9 mouse cellular contexts compared by ENCODE assay signal in genomic region chr4:150346651-150347386, GRCm38 (mm10).
A peak's percentile ranks its signal among the peaks of the same experiment; 100 is the strongest.
DNase-seq lines count a peak whose midpoint lies in the region; ATAC-seq and TF ChIP-seq lines count a peak whose summit lies in the region.
"Had no signal": no experiment of that assay in that cellular context is flagged by ENCODE, and none has a peak within 500 bp of the region (broad histone marks: within the 10 kb centered on the region; RNA-seq: fewer than 3 reads in every experiment).

No protein-coding gene starts in this region.

- no peak overlapping the region for H3K4me2 ChIP-seq in forebrain, embryonic 15.5 days (replicated peaks)
- peak overlapping the region; percentile 32 for H3K4me2 ChIP-seq in kidney, postnatal 0 days (ENCODE audit: low read length)
- no peak overlapping the region for H3K4me2 ChIP-seq in neural tube, embryonic 14.5 days (ENCODE audit: low read depth, low read length)

- no peaks in the 10 kb centered on the region for H3K36me3 ChIP-seq in forebrain, embryonic 15.5 days
- no peaks in the 10 kb centered on the region for H3K36me3 ChIP-seq in kidney, postnatal 0 days (ENCODE audit: insufficient read depth, low read length)
- H3K36me3 ChIP-seq in neural tube, embryonic 14.5 days (ENCODE audit: control insufficient read depth, insufficient read depth, low read length) = no peaks in the 10 kb centered on the region

- H3K9ac ChIP-seq in forebrain, embryonic 15.5 days (replicated peaks) = no peak overlapping the region
- H3K9ac ChIP-seq in kidney, postnatal 0 days (ENCODE audit: low read depth, low read length) = no peak overlapping the region
- no peak overlapping the region for H3K9ac ChIP-seq in neural tube, embryonic 14.5 days (replicated peaks; ENCODE audit: low read depth, low read length)

- H3K27me3 ChIP-seq in forebrain, embryonic 15.5 days = no peaks in the 10 kb centered on the region
- H3K27me3 ChIP-seq in kidney, postnatal 0 days (ENCODE audit: insufficient read depth, low read length) = no peaks in the 10 kb centered on the region
- H3K27me3 ChIP-seq in neural tube, embryonic 14.5 days (ENCODE audit: control insufficient read depth, insufficient read depth, low read length) = no peaks in the 10 kb centered on the region
- H3K27me3 ChIP-seq: megakaryocyte, embryonic 14.5 days had no signal

- peaks cover 46% of the 10 kb centered on the region for H3K4me1 ChIP-seq in forebrain, embryonic 15.5 days
- H3K4me1 ChIP-seq in kidney, postnatal 0 days (replicated peaks; ENCODE audit: insufficient read depth, low read length) = no peaks in the 10 kb centered on the region; the same call in 1 of the 2 replicates
- H3K4me1 ChIP-seq in neural tube, embryonic 14.5 days (ENCODE audit: control insufficient read depth, insufficient read depth, low read length) = peaks cover 30% of the 10 kb centered on the region

- ATAC-seq in frontal cortex, adult (ENCODE audit: low TSS enrichment) = 0 out of 2 replicates have a peak, but pooled peaks have one; percentile 28
- ATAC-seq in forebrain, embryonic 15.5 days (replicated peaks) = peak; percentile 92
- ATAC-seq in kidney, postnatal 0 days (replicated peaks; ENCODE audit: low FRiP score, low read depth) = peak; percentile 74
- ATAC-seq in neural tube, embryonic 14.5 days (ENCODE audit: low read depth) = peak; percentile 76; the same call in 1 of the 2 replicates

- H3K4me3 ChIP-seq in forebrain, embryonic 15.5 days = no peak overlapping the region
- H3K4me3 ChIP-seq in kidney, postnatal 0 days (replicated peaks; ENCODE audit: low read depth, low read length) = no peak overlapping the region
- no peak overlapping the region for H3K4me3 ChIP-seq in neural tube, embryonic 14.5 days (ENCODE audit: low read depth, low read length)
- H3K4me3 ChIP-seq: megakaryocyte, embryonic 14.5 days had no signal

- 5% methylated on average over 4 of the region's 4 CpGs for WGBS in forebrain, embryonic 15.5 days
- WGBS in kidney, postnatal 0 days = 26% methylated on average over 4 of the region's 4 CpGs
- 8% methylated on average over 4 of the region's 4 CpGs for WGBS in neural tube, embryonic 14.5 days

- peak overlapping the region; percentile 34 for H3K27ac ChIP-seq in forebrain, embryonic 15.5 days (replicated peaks)
- peak overlapping the region; percentile 64; the same call in 1 of the 2 replicates for H3K27ac ChIP-seq in kidney, postnatal 0 days
- 0 out of 2 replicates have a peak overlapping the region, but pooled peaks have one; percentile 23 for H3K27ac ChIP-seq in neural tube, embryonic 14.5 days (ENCODE audit: low read depth, low read length)

- H3K9me3 ChIP-seq in forebrain, embryonic 15.5 days = no peaks in the 10 kb centered on the region
- no peaks in the 10 kb centered on the region for H3K9me3 ChIP-seq in kidney, postnatal 0 days (replicated peaks; ENCODE audit: low read length)
- H3K9me3 ChIP-seq in neural tube, embryonic 14.5 days (ENCODE audit: control insufficient read depth, low read length) = no peaks in the 10 kb centered on the region
- H3K9me3 ChIP-seq: megakaryocyte, embryonic 14.5 days had no signal

- no peak for TF ChIP-seq CTCF in kidney, postnatal 0 days (IDR thresholded peaks at IDR 0.05; ENCODE audit: low read depth)

- DNase-seq in frontal cortex, postnatal 10 days (ENCODE audit: low spot score in 2 of 2) = no peak
- DNase-seq in kidney, postnatal 0 days (ENCODE audit: low spot score) = peak; percentile 50
- no peak for DNase-seq in adrenal gland, adult 18-20 months (ENCODE audit: low spot score in 2 of 2)
- DNase-seq in cerebellum, adult 11-12 months = no peak
- no peak for DNase-seq in ovary, postnatal 36 days (ENCODE audit: low spot score)

Comparison
In these comparisons a context has a peak if more than half of its experiments do, and no peak if none do; other contexts are left out.
1. ATAC-seq: peak in every context shown above with its lines; median percentile 92 in forebrain, embryonic 15.5 days; 76 in neural tube, embryonic 14.5 days; 74 in kidney, postnatal 0 days; 28 in frontal cortex, adult.